Mouse (Mus musculus) CD4-positive, CD25-positive, alpha-beta regulatory T cell, adult 9 weeks (primary cell): ENCODE data around the gene Atp6v1f. TPM values are rescaled to one million over a fixed set of nuclear protein-coding genes. Genes with fewer than 3 reads are reported as not detected.

ENCODE experiments used
- polyA plus RNA-seq: library from polyadenylated mRNA; unstranded; fragments of 100-300 nt; shearing (Covaris generic); gene quantifications from one replicate; pipeline ENCODE4 v1.2.1, GENCODE M21; 2017

Gene Atp6v1f
- polyA plus RNA-seq, result 405 TPM

GRCm38 (mm10) chr6:29467583-29468354 lies at the start of gene Atp6v1f:
Atp6v1f (plus strand) TSS chr6:29467718.

GRCm38 (mm10) chr6:29433038-29433803 lies 34.3 kb upstream of the Atp6v1f start, which contains the start of gene Flnc:
Flnc (plus strand) TSS chr6:29433256.

DNA sequence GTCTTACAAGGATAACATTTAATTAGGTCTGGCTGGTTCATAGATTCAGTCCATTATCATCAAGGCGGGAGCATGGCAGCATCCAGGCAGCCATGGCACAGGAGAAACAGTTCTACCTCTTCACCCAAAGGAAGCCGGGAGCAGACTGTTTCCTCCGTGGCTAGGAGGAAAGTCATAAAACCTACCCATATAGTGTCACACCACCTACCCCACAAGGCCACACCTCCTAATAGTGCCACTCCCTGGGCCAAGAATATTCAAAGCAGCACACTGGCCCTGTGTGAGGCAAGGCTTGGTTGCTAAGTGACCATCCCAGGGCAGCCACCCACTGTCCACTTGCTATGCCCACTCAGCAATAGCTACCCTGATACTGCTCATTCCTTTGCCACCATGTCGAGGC lies 3.6 kb downstream of the Atp6v1f start, which contains the start of gene Atp6v1fnb:
Atp6v1fnb (plus strand) TSS at position 301 of the 400 bp plus-strand sequence.

GRCm38 (mm10) chr6:29507447-29508309 lies 40.2 kb downstream of the Atp6v1f start, which contains the start of gene Kcp:
Kcp (minus strand) TSS chr6:29507952.

Other genes starting within 250 kb of the Atp6v1f start
- gene Hilpda, start 195.2 kb upstream of the Atp6v1f start, polyA plus RNA-seq, result 43.6 TPM
- gene Fam71f2, start 188.1 kb upstream of the Atp6v1f start, polyA plus RNA-seq, result 0.74 TPM
- gene Fam71f1, start 148.6 kb upstream of the Atp6v1f start, polyA plus RNA-seq, result not detected
- 121 TPM for gene Calu, start 119.6 kb upstream of the Atp6v1f start, polyA plus RNA-seq
- gene Opn1sw, start 79.2 kb upstream of the Atp6v1f start, polyA plus RNA-seq, result 0.27 TPM
- 0.07 TPM for gene Ccdc136, start 71.4 kb upstream of the Atp6v1f start, polyA plus RNA-seq
- not detected for gene Flnc, start 34.5 kb upstream of the Atp6v1f start, polyA plus RNA-seq
- not detected for gene Atp6v1fnb, start 3.7 kb downstream of the Atp6v1f start, polyA plus RNA-seq
- not detected for gene Kcp, start 40.2 kb downstream of the Atp6v1f start, polyA plus RNA-seq
- gene Irf5, start 58.9 kb downstream of the Atp6v1f start, polyA plus RNA-seq, result 30.8 TPM
- gene Tnpo3, start 142.2 kb downstream of the Atp6v1f start, polyA plus RNA-seq, result 129 TPM
- gene Tspan33, start 226.5 kb downstream of the Atp6v1f start, polyA plus RNA-seq, result 0.10 TPM